Mouse (Mus musculus): ENCODE measurements around the gene Cyld. TPM values are rescaled to one million over a fixed set of nuclear protein-coding genes. Genes with fewer than 3 reads are reported as not detected.

Cyld gene
- polyA plus RNA-seq, 1 experiment from 2014 or later: 21.1 TPM

DNA sequence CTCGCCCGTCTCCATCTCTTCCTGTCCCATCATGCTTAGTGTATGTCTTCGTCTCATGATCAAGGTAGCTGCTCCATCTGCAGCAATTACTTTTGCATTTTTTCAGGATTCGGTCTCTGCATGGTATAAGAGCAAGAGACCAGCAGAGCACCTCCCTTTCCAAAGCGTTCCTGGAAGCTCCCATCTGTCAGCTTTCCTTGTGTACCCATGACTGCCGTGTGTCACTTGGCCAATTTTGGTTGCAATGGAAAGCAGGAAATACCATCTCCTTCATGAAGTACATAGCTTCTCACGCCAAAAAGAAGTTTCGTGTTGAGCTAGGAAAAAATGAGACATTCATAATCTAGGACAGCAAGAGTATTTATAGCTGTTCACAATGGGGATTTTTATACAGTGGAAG is 15.8 kb upstream of the Cyld start:
- H3K27me3 ChIP-seq (ENCODE audit: control insufficient read depth, insufficient read depth, low read length): no peaks in the 10 kb centered on the region
- no peaks in the 10 kb centered on the region for H3K36me3 ChIP-seq (ENCODE audit: control insufficient read depth, insufficient read depth, low read length)
- no peak overlapping the region for H3K27ac ChIP-seq (replicated peaks; ENCODE audit: low read depth, low read length)

DNA sequence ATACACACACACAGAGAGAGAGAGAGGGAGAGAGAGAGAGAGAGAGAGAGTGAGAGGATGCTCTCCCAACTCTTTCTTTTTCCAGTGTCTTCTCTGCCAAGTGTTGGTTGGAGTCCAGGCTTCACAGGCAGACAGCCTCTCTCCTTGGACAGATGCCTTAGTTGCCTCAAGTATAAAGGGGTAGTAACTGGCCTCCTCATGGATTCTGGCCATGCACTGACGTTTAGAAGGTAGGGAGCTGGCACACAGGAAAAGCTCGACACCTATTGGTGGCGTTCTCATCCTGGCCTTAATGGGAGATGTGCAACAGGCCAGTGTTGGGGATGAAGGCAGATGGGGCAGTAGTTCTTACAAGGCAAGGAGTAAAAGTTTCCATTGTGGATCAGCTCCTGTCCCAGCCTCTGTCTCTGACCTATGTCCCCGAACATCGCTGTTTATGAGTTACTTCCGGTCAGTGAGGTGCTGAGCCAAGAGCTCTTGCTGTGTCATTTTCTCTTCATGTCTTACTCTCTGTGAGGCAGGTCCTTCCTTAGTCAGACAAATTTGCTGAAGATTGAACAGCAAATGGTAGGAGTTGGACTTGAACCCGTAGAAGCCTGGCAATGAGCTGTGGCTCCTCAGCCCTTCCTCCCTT is 13.1 kb upstream of the Cyld start:
- Histone ChIP-seq H3K4me3 (replicated peaks; ENCODE audit: low read depth, low read length) (no peak overlapping the region), H3K4me2 (ENCODE audit: low read length) (no peak overlapping the region), H3K27me3 (ENCODE audit: control insufficient read depth, insufficient read depth, low read length) (no peaks in the 10 kb centered on the region), H3K4me1 (ENCODE audit: control insufficient read depth, insufficient read depth, low read length) (no peaks in the 10 kb centered on the region), H3K36me3 (ENCODE audit: control insufficient read depth, insufficient read depth, low read length) (no peaks in the 10 kb centered on the region), H3K9me3 (ENCODE audit: control insufficient read depth, low read length) (no peaks in the 10 kb centered on the region), H3K27ac (replicated peaks; ENCODE audit: low read depth, low read length) (no peak overlapping the region), H3K9ac (replicated peaks; ENCODE audit: low read length) (no peak overlapping the region)
- WGBS: 91% methylated on average over 7 of the region's 7 CpGs
- ATAC-seq (ENCODE audit: low FRiP score, low TSS enrichment) (no peak), DNase-seq (no peak)

More for the DNA sequence above, 15.8 kb upstream of the Cyld start:
- H3K9ac ChIP-seq (replicated peaks; ENCODE audit: low read length): no peak overlapping the region
- H3K4me3 ChIP-seq (replicated peaks; ENCODE audit: low read depth, low read length): no peak overlapping the region
- no peaks in the 10 kb centered on the region for H3K9me3 ChIP-seq (ENCODE audit: control insufficient read depth, low read length)
- ATAC-seq (ENCODE audit: low FRiP score, low TSS enrichment) (no peak), DNase-seq (no peak)
- H3K4me2 ChIP-seq (ENCODE audit: low read length): no peak overlapping the region
- WGBS: 90% methylated on average over 8 of the region's 8 CpGs
- no peaks in the 10 kb centered on the region for H3K4me1 ChIP-seq (ENCODE audit: control insufficient read depth, insufficient read depth, low read length)

DNA sequence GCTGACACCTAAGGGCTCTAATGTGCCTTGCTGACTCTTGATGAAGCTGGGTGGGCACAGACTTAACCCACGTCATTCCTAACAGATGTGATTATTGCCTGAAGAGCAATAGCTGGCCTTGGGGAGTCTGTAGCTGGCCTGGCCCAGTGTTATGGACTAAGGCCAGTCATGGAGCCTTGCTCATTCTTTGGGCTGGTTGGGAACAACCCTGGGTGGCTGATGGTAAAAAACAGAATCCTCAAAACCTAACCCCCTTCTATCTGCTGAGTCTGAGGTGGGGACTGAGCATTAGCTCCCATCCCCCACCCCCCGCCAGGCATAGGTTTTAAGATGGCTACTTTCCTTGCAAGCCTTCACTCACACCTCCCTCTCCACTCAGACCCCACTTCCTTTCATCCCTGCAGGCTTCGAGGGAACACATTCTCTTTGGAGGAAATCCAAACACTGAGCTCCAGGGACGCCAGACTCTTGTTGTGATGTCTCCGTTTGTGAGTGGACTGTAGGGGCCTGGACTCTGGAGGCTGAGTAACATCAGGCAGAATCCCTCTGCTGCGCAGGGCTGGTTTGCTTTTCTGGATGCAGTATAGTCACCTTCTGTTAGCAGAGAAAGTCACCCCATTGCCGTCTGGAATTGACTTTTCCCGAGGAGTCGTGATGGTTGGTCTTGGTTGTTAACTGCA is 10.5 kb upstream of the Cyld start:
- Histone ChIP-seq H3K4me1 (ENCODE audit: control insufficient read depth, insufficient read depth, low read length) (no peaks in the 10 kb centered on the region), H3K36me3 (ENCODE audit: control insufficient read depth, insufficient read depth, low read length) (no peaks in the 10 kb centered on the region), H3K4me3 (replicated peaks; ENCODE audit: low read depth, low read length) (no peak overlapping the region), H3K27ac (replicated peaks; ENCODE audit: low read depth, low read length) (no peak overlapping the region), H3K4me2 (ENCODE audit: low read length) (no peak overlapping the region), H3K27me3 (ENCODE audit: control insufficient read depth, insufficient read depth, low read length) (no peaks in the 10 kb centered on the region), H3K9ac (replicated peaks; ENCODE audit: low read length) (no peak overlapping the region), H3K9me3 (ENCODE audit: control insufficient read depth, low read length) (no peaks in the 10 kb centered on the region)
- 69% methylated on average over 9 of the region's 9 CpGs for WGBS
- ATAC-seq (ENCODE audit: low FRiP score, low TSS enrichment) (no peak), DNase-seq (no peak)

DNA sequence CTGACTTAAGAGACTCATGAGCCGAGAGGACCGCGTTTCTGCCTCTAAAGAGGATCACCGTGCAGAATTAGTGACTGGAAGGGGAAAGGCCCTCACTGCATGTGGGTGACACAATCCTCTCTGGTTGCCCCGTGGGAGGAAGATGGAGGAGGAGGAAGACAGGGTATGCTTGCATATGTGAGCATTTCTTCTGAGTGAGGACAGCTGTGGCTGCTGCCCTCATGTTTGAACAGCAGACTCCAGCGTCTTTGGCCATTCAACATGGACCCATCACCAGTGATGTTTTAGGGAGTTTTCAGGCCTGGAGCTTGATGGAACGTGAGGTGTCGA is 10.0 kb upstream of the Cyld start:
- no peaks in the 10 kb centered on the region for H3K4me1 ChIP-seq (ENCODE audit: control insufficient read depth, insufficient read depth, low read length)
- H3K36me3 ChIP-seq (ENCODE audit: control insufficient read depth, insufficient read depth, low read length): no peaks in the 10 kb centered on the region
- H3K4me2 ChIP-seq (ENCODE audit: low read length): no peak overlapping the region
- DNase-seq (no peak), ATAC-seq (ENCODE audit: low FRiP score, low TSS enrichment) (no peak)
- no peaks in the 10 kb centered on the region for H3K9me3 ChIP-seq (ENCODE audit: control insufficient read depth, low read length)
- H3K4me3 ChIP-seq (replicated peaks; ENCODE audit: low read depth, low read length): no peak overlapping the region
- H3K27me3 ChIP-seq (ENCODE audit: control insufficient read depth, insufficient read depth, low read length): no peaks in the 10 kb centered on the region
- 83% methylated on average over 8 of the region's 8 CpGs for WGBS
- H3K27ac ChIP-seq (replicated peaks; ENCODE audit: low read depth, low read length): no peak overlapping the region
- H3K9ac ChIP-seq (replicated peaks; ENCODE audit: low read length): no peak overlapping the region

DNA sequence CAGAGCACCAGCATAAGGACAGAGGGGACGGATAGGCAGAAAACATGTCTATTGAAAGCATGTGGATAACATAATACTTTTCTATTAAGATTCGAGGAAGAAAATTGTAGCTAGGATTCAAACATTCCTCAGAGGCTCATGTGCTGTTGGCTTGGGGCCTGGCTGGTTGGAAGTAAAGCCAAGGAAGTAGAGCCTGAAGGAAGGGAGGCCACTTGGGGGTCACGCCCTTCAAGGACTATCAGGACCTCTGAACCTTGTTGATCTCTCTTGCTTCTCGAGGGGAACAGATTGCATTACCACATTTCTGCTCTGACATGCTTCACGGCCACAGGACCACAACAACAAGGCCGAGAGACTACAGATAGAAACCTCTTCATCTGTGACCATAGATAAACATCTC is 7.7 kb upstream of the Cyld start:
- no peak for ATAC-seq (ENCODE audit: low FRiP score, low TSS enrichment)
- H3K9me3 ChIP-seq (ENCODE audit: control insufficient read depth, low read length): no peaks in the 10 kb centered on the region
- H3K4me2 ChIP-seq (ENCODE audit: low read length): no peak overlapping the region
- no peaks in the 10 kb centered on the region for H3K4me1 ChIP-seq (ENCODE audit: control insufficient read depth, insufficient read depth, low read length)
- H3K27me3 ChIP-seq (ENCODE audit: control insufficient read depth, insufficient read depth, low read length): no peaks in the 10 kb centered on the region
- H3K9ac ChIP-seq (replicated peaks; ENCODE audit: low read length): no peak overlapping the region
- 81% methylated on average over 6 of the region's 6 CpGs for WGBS
- H3K36me3 ChIP-seq (ENCODE audit: control insufficient read depth, insufficient read depth, low read length): no peaks in the 10 kb centered on the region
- no peak overlapping the region for H3K27ac ChIP-seq (replicated peaks; ENCODE audit: low read depth, low read length)
- DNase-seq: no peak
- H3K4me3 ChIP-seq (replicated peaks; ENCODE audit: low read depth, low read length): no peak overlapping the region

DNA sequence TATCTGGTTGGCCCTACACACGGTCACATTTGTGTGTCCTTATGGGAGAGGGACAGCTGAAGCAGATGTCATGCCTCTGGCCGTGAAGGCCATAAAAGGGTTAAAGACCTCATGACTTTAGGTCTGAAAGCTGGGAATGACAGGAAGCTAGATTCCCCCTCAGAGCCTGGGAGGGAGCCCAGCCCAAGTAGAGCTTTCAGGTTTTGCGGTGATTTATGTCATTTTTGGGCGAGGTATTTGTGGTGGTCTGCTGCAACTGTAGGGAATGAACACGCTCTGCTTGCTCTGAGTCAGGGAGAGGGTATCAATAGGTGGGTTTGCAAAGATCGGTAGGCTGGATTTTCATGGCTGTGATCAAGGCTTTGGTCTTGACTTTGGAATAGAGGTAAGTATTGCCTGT is 6.9 kb upstream of the Cyld start:
- H3K27ac ChIP-seq (replicated peaks; ENCODE audit: low read depth, low read length): no peak overlapping the region
- H3K4me3 ChIP-seq (replicated peaks; ENCODE audit: low read depth, low read length): no peak overlapping the region
- H3K4me2 ChIP-seq (ENCODE audit: low read length): no peak overlapping the region
- no peaks in the 10 kb centered on the region for H3K36me3 ChIP-seq (ENCODE audit: control insufficient read depth, insufficient read depth, low read length)
- no peaks in the 10 kb centered on the region for H3K27me3 ChIP-seq (ENCODE audit: control insufficient read depth, insufficient read depth, low read length)
- H3K4me1 ChIP-seq (ENCODE audit: control insufficient read depth, insufficient read depth, low read length): no peaks in the 10 kb centered on the region
- WGBS: 93% methylated on average over 6 of the region's 6 CpGs
- no peaks in the 10 kb centered on the region for H3K9me3 ChIP-seq (ENCODE audit: control insufficient read depth, low read length)
- no peak for DNase-seq
- no peak overlapping the region for H3K9ac ChIP-seq (replicated peaks; ENCODE audit: low read length)
- ATAC-seq (ENCODE audit: low FRiP score, low TSS enrichment): no peak

DNA sequence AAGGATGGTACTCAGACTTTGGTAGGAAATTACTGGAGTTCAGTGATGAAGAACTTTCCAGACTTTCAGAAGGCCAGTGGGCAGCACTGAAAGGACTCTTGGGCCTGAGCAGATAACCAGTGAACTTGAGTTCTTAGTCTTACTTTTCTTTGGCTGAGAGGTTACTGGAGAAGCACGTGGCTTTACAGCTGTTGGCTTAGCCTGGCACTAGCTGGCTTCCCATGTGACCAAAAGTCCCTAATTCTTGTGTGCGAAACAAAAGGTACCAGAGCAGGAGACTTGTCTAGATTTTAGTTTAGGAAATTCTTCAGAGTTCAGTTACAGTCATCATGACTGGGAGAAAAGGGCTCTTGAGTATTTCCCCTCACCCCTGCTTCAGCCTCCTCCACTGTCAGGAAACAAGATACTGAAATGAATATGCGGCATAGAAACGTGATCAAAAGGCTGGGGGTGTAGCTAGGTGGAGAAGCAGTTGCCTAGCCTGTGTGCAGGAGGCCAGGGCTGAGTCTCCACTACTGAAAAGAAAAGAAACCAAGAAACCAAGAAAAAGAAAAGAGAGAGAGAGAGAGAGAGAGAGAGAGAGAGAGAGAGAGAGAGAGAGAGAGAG is 5.4 kb upstream of the Cyld start:
- Histone ChIP-seq H3K4me2 (ENCODE audit: low read length) (no peak overlapping the region), H3K36me3 (ENCODE audit: control insufficient read depth, insufficient read depth, low read length) (no peaks in the 10 kb centered on the region), H3K4me3 (replicated peaks; ENCODE audit: low read depth, low read length) (no peak overlapping the region), H3K9ac (replicated peaks; ENCODE audit: low read length) (no peak overlapping the region), H3K9me3 (ENCODE audit: control insufficient read depth, low read length) (no peaks in the 10 kb centered on the region), H3K4me1 (ENCODE audit: control insufficient read depth, insufficient read depth, low read length) (no peaks in the 10 kb centered on the region), H3K27ac (replicated peaks; ENCODE audit: low read depth, low read length) (no peak overlapping the region), H3K27me3 (ENCODE audit: control insufficient read depth, insufficient read depth, low read length) (no peaks in the 10 kb centered on the region)
- ATAC-seq (ENCODE audit: low FRiP score, low TSS enrichment) (no peak), DNase-seq (no peak)
- WGBS: 60% methylated on average over 4 of the region's 4 CpGs

DNA sequence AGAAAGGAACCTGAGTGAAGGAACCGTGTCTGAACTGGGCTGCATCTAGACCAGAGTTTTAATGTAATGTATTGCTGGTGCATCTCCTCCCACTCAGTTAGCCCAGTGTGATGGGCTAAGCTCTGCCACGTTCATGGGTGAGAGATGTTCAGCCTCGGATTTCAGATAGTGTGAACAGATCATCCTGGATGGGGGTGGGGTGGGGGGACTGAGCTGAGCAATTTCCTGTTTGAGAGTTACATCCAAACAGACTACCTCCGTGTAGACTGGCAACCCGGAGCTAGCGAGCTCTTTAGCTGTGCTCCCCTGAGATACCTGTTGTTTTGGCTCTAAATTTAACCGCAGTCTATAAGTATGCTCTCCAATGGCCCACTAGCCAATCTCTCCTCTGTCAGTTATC is 4.9 kb upstream of the Cyld start:
- WGBS: 63% methylated on average over 7 of the region's 7 CpGs
- no peak overlapping the region for H3K4me2 ChIP-seq (ENCODE audit: low read length)
- DNase-seq: no peak
- H3K4me3 ChIP-seq (replicated peaks; ENCODE audit: low read depth, low read length): no peak overlapping the region
- no peak for ATAC-seq (ENCODE audit: low FRiP score, low TSS enrichment)
- H3K9ac ChIP-seq (replicated peaks; ENCODE audit: low read length): no peak overlapping the region
- no peaks in the 10 kb centered on the region for H3K27me3 ChIP-seq (ENCODE audit: control insufficient read depth, insufficient read depth, low read length)
- H3K27ac ChIP-seq (replicated peaks; ENCODE audit: low read depth, low read length): no peak overlapping the region
- no peaks in the 10 kb centered on the region for H3K36me3 ChIP-seq (ENCODE audit: control insufficient read depth, insufficient read depth, low read length)
- no peaks in the 10 kb centered on the region for H3K9me3 ChIP-seq (ENCODE audit: control insufficient read depth, low read length)
- H3K4me1 ChIP-seq (ENCODE audit: control insufficient read depth, insufficient read depth, low read length): no peaks in the 10 kb centered on the region

DNA sequence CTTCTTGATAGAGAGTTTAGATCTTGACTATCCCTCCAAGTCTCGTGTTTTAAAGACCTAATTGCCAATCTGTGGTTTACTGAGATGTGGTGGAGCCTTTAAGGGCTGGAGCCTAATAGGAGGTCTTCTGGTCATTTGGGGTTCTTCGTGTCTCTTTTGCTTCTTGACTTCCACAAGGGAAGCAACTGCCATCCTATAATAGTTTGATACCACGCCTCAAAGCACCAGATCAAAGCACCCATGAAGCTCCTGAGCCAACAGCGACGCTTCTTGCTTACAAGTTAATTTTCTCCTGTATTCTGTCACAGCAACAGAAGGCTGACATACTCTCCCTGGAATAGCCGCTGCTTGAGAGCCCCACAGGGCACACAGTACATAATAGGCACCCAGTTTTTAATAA is 4.0 kb upstream of the Cyld start:
- 62% methylated on average over 6 of the region's 6 CpGs for WGBS
- no peaks in the 10 kb centered on the region for H3K9me3 ChIP-seq (ENCODE audit: control insufficient read depth, low read length)

More for the DNA sequence above, 4.0 kb upstream of the Cyld start:
- no peaks in the 10 kb centered on the region for H3K36me3 ChIP-seq (ENCODE audit: control insufficient read depth, insufficient read depth, low read length)
- DNase-seq (no peak), ATAC-seq (ENCODE audit: low FRiP score, low TSS enrichment) (no peak)
- H3K27me3 ChIP-seq (ENCODE audit: control insufficient read depth, insufficient read depth, low read length): no peaks in the 10 kb centered on the region
- no peak overlapping the region for H3K9ac ChIP-seq (replicated peaks; ENCODE audit: low read length)
- H3K4me3 ChIP-seq (replicated peaks; ENCODE audit: low read depth, low read length): no peak overlapping the region
- peaks cover 3% of the 10 kb centered on the region; the same call in 1 of the 2 replicates for H3K4me1 ChIP-seq (ENCODE audit: control insufficient read depth, insufficient read depth, low read length)
- H3K4me2 ChIP-seq (ENCODE audit: low read length): no peak overlapping the region
- H3K27ac ChIP-seq (replicated peaks; ENCODE audit: low read depth, low read length): no peak overlapping the region
